Mouse (Mus musculus) ES-E14 (cell line): Measurements from ENCODE around the gene Osbpl8. TPM values are rescaled to one million over a fixed set of nuclear protein-coding genes. Genes with fewer than 3 reads are reported as not detected.

Experiments
- DNase-seq: peaks from one replicate; pipeline ENCODE4 v3.0.0-alpha.2; 2013; ENCODE audit warnings: low read depth, low spot score
- H3K27ac ChIP-seq: 2 replicates; pipeline ENCODE4 v1.5.1; 2012; ENCODE audit warnings: low read depth, mild to moderate bottlenecking, low read length, moderate library complexity, mixed read lengths; ENCODE audit not compliant: poor library complexity, insufficient read depth, severe bottlenecking
- H3K36me3 ChIP-seq: 2 replicates; pipeline ENCODE4 v1.6.1; 2012; ENCODE audit warnings: mild to moderate bottlenecking, low read length, moderate library complexity, mixed read lengths; ENCODE audit not compliant: control insufficient read depth, poor library complexity, insufficient read depth, severe bottlenecking
- H3K4me1 ChIP-seq, 2 experiments: fragments of 150-350 bp in 1 of 2; sonication (generic) in 1 of 2; 2 replicates each; pipeline ENCODE4 v1.6.1; 2012; ENCODE audit warnings: low read length in 2 of 2, mild to moderate bottlenecking in 1 of 2, mixed read lengths in 1 of 2; ENCODE audit not compliant: control insufficient read depth in 2 of 2, insufficient read depth in 2 of 2, poor library complexity in 1 of 2
- H3K4me3 ChIP-seq, 2 experiments: fragments of 150-350 bp in 1 of 2; sonication (generic) in 1 of 2; 2 replicates each; pipeline ENCODE4 v1.5.1; 2012; ENCODE audit warnings: low read length in 2 of 2, low read depth in 1 of 2, mild to moderate bottlenecking in 1 of 2, mixed read lengths in 1 of 2; ENCODE audit not compliant: insufficient read depth in 1 of 2, poor library complexity in 1 of 2, severe bottlenecking in 1 of 2
- H3K9ac ChIP-seq: 2 replicates; pipeline ENCODE4 v1.6.1; 2012; ENCODE audit warnings: low read depth, mild to moderate bottlenecking, low read length, mixed read lengths; ENCODE audit not compliant: poor library complexity, insufficient read depth, severe bottlenecking
- H3K9me3 ChIP-seq: fragments of 150-350 bp; sonication (generic); 2 replicates; pipeline ENCODE4 v1.6.1; 2012; ENCODE audit warnings: low read depth, mild to moderate bottlenecking, low read length; ENCODE audit not compliant: control insufficient read depth, insufficient read depth
- CHD2 ChIP-seq: IDR thresholded peaks from 2 replicates; pipeline ENCODE4 v1.6.1; 2014; ENCODE audit warnings: mild to moderate bottlenecking, low read depth, low read length, inconsistent platforms
- HCFC1 ChIP-seq: IDR thresholded peaks from 2 replicates; pipeline ENCODE4 v1.6.1; 2012; ENCODE audit warnings: low read length, inconsistent platforms, borderline replicate concordance; ENCODE audit not compliant: insufficient read depth
- MAFK ChIP-seq: IDR thresholded peaks from 2 replicates; pipeline ENCODE4 v1.6.1; 2014; ENCODE audit warnings: mild to moderate bottlenecking, low read depth, low read length, inconsistent platforms; ENCODE audit not compliant: insufficient read depth
- ZC3H11A ChIP-seq: IDR thresholded peaks from 2 replicates; pipeline ENCODE4 v1.6.1; 2012; ENCODE audit warnings: low read depth, mild to moderate bottlenecking, inconsistent platforms, low read length, borderline replicate concordance
- ZNF384 ChIP-seq: IDR thresholded peaks from 2 replicates; pipeline ENCODE4 v1.6.1; 2012; ENCODE audit warnings: low read depth, low read length, inconsistent platforms
- in situ Hi-C, 2 experiments: fragments of 600-800 bp; cut with MboI; formaldehyde crosslinking; loops; one replicate each; pipeline ENCODE4 v1.15.1; 2025; ENCODE audit warnings: low sequenced_read_pairs in 2 of 2, inconsistent platforms in 1 of 2; ENCODE audit not compliant: unreplicated experiment in 2 of 2
- total RNA-seq: library from RNA; depleted of rRNA; stranded (reverse); fragments of 300-350 nt; gene quantifications from 2 replicates; pipeline ENCODE4 v1.2.3, GENCODE M21; 2012

Gene Osbpl8
- total RNA-seq, 1 experiment = 20.7 TPM

GRCm38 (mm10) chr10:111204089-111204488 is 39.5 kb downstream of the Osbpl8 start:
- H3K4me3 ChIP-seq = no peak overlapping the region
- no peaks in the 10 kb centered on the region; a peak in 1 of 4 replicates for H3K4me1 ChIP-seq
- in situ Hi-C loops = no loop called here
- H3K36me3 ChIP-seq = no peaks in the 10 kb centered on the region
- DNase-seq = no peak
- no peaks in the 10 kb centered on the region for H3K9me3 ChIP-seq
- H3K27ac ChIP-seq = no peak overlapping the region
- no peak overlapping the region for H3K9ac ChIP-seq
- no peak for TF ChIP-seq CHD2
- TF ChIP-seq MAFK = no peak
- no peak for TF ChIP-seq ZNF384
- no peak for TF ChIP-seq ZC3H11A
- no peak for TF ChIP-seq HCFC1

GRCm38 (mm10) chr10:111205421-111205820 is 40.9 kb downstream of the Osbpl8 start:
- Histone ChIP-seq H3K27ac (no peak overlapping the region), H3K4me1 (no peaks in the 10 kb centered on the region; a peak in 1 of 4 replicates), H3K36me3 (no peaks in the 10 kb centered on the region), H3K9ac (no peak overlapping the region), H3K9me3 (no peaks in the 10 kb centered on the region), H3K4me3 (no peak overlapping the region)
- in situ Hi-C loops = no loop called here
- no peak for DNase-seq
- no peak for TF ChIP-seq CHD2

DNA sequence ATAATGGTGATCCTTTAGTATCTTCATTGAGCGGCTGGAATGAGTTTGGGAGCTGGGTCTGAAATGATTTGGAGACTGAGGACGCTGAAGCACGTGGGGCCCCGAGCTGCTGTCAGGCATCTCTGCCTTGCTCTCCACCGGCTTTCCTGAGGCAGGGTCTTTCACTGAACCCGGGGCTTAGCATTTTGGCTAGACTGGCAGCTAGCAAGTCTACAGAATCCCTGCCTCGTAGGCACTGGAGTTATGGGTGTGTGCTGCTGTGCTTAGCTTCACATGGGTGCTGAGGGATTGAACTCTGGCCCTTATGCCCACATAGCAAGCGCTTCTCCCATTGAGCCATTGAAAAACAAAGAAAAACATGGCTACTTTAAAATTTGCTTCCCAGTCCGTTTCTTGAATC is 42.8 kb downstream of the Osbpl8 start:
- no peak for TF ChIP-seq ZC3H11A
- Histone ChIP-seq H3K9me3 (no peaks in the 10 kb centered on the region), H3K4me3 (no peak overlapping the region), H3K4me1 (no peaks in the 10 kb centered on the region), H3K9ac (no peak overlapping the region), H3K36me3 (no peaks in the 10 kb centered on the region), H3K27ac (no peak overlapping the region)
- no peak for DNase-seq
- in situ Hi-C loops = no loop called here

DNA sequence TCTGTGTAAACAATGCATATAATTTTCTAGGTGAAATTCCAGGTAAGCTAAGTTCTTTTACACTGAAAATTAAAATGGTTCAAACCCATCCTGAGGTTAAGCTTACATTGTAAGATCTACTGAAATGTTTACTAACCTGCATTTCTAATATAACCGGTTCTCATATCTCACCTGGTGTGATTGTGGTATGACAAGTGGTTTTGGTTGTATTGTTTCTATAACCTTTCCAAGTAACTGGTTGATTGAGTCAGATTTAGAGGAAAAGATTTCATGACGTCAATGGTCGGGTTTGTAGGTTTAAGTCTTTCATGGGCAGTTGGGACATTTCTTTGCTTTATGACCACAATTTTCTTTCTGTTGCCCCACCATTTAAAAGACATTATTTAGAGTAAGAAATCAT is 49.5 kb downstream of the Osbpl8 start:
- no peak overlapping the region for H3K27ac ChIP-seq
- in situ Hi-C loops = no loop called here
- TF ChIP-seq HCFC1 (no peak), MAFK (no peak), ZNF384 (no peak), CHD2 (no peak), ZC3H11A (no peak)
- DNase-seq = no peak
- H3K4me1 ChIP-seq = no peaks in the 10 kb centered on the region
- H3K4me3 ChIP-seq = no peak overlapping the region
- H3K9ac ChIP-seq = no peak overlapping the region
- H3K36me3 ChIP-seq = no peaks in the 10 kb centered on the region
- H3K9me3 ChIP-seq = no peaks in the 10 kb centered on the region

DNA sequence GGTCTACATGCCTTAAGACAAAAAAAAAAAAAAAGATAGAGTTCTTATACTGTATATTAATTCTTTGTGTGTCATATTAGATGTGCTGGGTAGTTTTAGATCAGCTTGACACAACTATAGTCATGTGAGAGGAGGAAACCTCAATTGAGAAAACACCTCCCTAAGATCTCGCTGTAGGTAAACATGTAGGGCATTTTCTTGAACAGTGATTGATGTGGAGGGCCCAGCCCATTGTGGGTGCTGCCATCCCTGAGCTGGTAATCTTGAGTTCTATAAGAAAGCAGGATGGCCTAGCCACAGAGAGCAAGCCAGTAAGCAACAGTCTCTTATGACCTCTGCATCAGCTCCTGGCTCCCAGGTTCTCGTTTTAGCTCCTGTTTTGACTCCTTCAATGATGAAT is 50.1 kb downstream of the Osbpl8 start:
- in situ Hi-C loops = no loop called here
- TF ChIP-seq ZNF384 = no peak
- TF ChIP-seq CHD2 = no peak
- TF ChIP-seq MAFK = no peak
- TF ChIP-seq HCFC1 = no peak
- no peak for TF ChIP-seq ZC3H11A
- no peak for DNase-seq

More for the DNA sequence above, 50.1 kb downstream of the Osbpl8 start:
- no peaks in the 10 kb centered on the region for H3K36me3 ChIP-seq
- no peak overlapping the region for H3K9ac ChIP-seq
- no peaks in the 10 kb centered on the region for H3K4me1 ChIP-seq
- no peaks in the 10 kb centered on the region for H3K9me3 ChIP-seq
- no peak overlapping the region for H3K4me3 ChIP-seq
- no peak overlapping the region for H3K27ac ChIP-seq
